Mouse (Mus musculus): ENCODE results near the gene Wdr60.

DNA sequence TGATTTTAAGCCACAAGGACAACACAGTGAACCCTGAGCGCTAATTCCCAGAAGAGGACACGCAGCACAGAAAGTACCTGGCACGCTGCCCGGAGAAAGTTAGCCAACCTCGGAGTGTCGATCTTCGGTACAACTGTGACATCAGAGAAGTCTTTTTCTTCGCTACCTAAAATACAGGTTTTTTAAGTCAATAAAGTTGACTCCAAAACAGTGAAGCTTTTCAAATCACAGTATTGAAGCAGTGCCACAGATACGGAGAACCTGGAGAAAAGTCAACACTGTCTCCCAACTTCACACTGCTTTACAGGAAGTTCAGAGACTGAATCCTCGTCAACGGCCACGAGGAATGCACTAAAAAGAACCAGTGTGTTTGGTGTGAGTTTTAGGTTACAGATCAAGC, 31.2 kb downstream of the Wdr60 start:
- TF ChIP-seq CTCF (IDR thresholded peaks at IDR 0.05; ENCODE audit: low read depth), result no peak
- TF ChIP-seq EP300 (IDR thresholded peaks at IDR 0.05; ENCODE audit: low read depth), result no peak
